Mouse (Mus musculus): ENCODE data around the gene Dnah12. TPM values are rescaled to one million over a fixed set of nuclear protein-coding genes. Genes with fewer than 3 reads are reported as not detected.

The Dnah12 gene
- polyA plus RNA-seq, 1 experiment from 2014 or later: not detected

DNA sequence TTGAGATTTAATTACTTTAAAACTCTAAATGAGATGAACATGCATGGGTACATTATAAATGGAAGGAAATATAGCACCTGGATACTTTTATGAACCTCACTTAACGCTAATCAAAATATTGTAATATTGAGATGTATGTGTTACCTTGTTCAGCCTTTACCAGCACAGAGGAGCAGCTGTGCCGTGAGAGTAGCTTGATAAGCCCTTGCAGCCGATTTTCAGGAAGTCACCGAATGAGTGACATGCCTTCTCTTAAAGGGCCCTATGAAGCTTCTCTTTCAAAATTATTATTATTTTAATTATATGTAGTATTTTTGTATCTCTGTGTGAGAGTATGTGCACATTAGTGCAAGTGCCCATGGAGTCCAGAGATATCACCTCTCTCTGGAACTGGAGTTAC is 75.1 kb downstream of the Dnah12 start:
- H3K36me3 ChIP-seq: no peaks in the 10 kb centered on the region
- H3K9me3 ChIP-seq (replicated peaks): no peaks in the 10 kb centered on the region
- H3K4me1 ChIP-seq: no peaks in the 10 kb centered on the region
- no peaks in the 10 kb centered on the region for H3K27me3 ChIP-seq (ENCODE audit: low read depth, poor library complexity, severe bottlenecking)
- H3K4me3 ChIP-seq: no peak overlapping the region
- no peak for DNase-seq (ENCODE audit: low spot score)
- WGBS: 87% methylated on average over 4 of the region's 4 CpGs
- H3K27ac ChIP-seq: no peak overlapping the region

DNA sequence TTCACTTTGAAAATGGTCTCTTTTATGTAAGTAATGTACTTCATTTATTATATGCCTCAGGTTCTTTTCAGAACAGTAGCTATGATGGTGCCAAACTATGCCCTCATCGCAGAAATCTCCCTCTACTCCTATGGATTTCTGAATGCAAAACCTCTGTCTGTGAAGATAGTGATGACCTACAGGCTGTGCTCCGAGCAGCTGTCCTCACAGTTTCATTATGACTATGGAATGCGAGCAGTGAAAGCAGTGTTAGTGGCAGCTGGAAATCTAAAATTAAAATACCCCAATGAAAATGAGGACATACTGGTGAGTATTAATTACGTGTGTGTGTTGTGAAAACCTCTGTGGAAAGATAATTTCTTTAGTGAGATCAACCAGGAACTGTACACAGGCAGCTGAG is 80.5 kb downstream of the Dnah12 start:
- WGBS: 88% methylated on average over 4 of the region's 4 CpGs
- Histone ChIP-seq H3K27me3 (ENCODE audit: low read depth, poor library complexity, severe bottlenecking) (no peaks in the 10 kb centered on the region), H3K27ac (no peak overlapping the region), H3K4me1 (no peaks in the 10 kb centered on the region), H3K9me3 (replicated peaks) (no peaks in the 10 kb centered on the region), H3K4me3 (no peak overlapping the region), H3K36me3 (no peaks in the 10 kb centered on the region)
- DNase-seq (ENCODE audit: low spot score): no peak

DNA sequence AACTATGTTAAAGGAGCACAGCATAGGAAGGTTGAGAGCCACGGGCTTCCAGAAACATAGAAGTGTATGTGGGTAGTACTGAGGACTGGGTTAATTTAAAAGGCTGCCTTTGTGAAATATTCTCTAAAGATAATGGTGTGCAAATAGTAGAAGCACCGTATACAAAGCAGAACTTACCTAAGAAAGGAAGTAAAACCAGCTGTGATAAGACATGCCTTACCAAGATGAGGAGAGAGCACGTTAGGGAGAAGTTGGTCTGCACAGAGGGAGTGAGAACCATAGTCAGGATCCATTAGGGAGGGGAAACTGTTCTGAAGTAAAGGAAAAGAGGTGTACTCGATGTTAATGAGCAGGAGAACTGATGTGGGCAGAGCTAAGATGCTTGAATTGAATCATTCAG is 90.7 kb downstream of the Dnah12 start:
- Histone ChIP-seq H3K9me3 (replicated peaks) (no peaks in the 10 kb centered on the region), H3K4me3 (no peak overlapping the region), H3K27me3 (ENCODE audit: low read depth, poor library complexity, severe bottlenecking) (no peaks in the 10 kb centered on the region), H3K27ac (no peak overlapping the region), H3K4me1 (no peaks in the 10 kb centered on the region), H3K36me3 (no peaks in the 10 kb centered on the region)
- no peak for DNase-seq (ENCODE audit: low spot score)
- 74% methylated on average over 4 of the region's 4 CpGs for WGBS

DNA sequence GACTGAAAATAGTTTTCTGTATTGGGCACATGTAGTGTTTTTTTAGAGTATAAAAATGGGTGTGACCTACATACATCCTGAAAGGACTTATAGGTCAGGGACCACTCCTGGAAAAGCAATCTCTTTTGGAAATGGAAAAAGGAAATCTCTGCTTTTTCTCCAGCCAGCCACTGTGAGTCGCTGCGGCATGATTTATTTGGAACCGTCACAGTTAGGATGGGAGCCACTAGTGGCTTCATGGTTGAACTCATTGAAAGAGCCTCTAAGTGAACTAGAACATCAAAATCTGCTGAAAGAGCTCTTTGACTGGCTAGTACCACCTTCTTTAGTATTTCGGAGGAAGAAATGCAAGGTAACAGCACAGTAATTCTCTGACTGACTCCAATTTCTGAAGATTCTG is 92.6 kb downstream of the Dnah12 start:
- no peaks in the 10 kb centered on the region for H3K4me1 ChIP-seq
- no peak overlapping the region for H3K4me3 ChIP-seq
- H3K27ac ChIP-seq: no peak overlapping the region
- WGBS: 49% methylated on average over 4 of the region's 4 CpGs
- no peaks in the 10 kb centered on the region for H3K36me3 ChIP-seq
- H3K27me3 ChIP-seq (ENCODE audit: low read depth, poor library complexity, severe bottlenecking): no peaks in the 10 kb centered on the region
- H3K9me3 ChIP-seq (replicated peaks): no peaks in the 10 kb centered on the region
- no peak for DNase-seq (ENCODE audit: low spot score)

DNA sequence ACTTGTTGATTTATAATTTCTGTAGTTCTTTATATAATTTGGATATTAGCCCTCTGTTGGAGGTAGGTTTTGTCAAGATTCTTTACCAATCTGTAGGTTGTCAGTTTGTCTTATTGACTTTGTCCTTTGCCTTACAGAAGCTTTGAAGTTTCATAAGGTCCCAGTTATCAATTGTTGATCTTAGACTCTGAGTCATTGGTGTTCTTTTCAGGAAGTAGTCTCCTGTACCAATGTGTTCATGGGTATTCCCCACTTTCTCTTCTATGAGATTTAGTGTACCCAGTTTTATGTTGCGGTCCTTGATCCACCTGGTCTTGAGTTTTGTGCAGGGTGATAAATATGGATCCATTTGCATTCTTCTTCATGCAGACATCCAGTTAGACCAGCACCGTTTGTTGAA is 101.4 kb downstream of the Dnah12 start:
- Histone ChIP-seq H3K36me3 (no peaks in the 10 kb centered on the region), H3K27ac (no peak overlapping the region), H3K9me3 (replicated peaks) (no peaks in the 10 kb centered on the region), H3K27me3 (ENCODE audit: low read depth, poor library complexity, severe bottlenecking) (no peaks in the 10 kb centered on the region), H3K4me3 (no peak overlapping the region), H3K4me1 (no peaks in the 10 kb centered on the region)
- 89% methylated on average over 2 of the region's 2 CpGs for WGBS
- no peak for DNase-seq (ENCODE audit: low spot score)

DNA sequence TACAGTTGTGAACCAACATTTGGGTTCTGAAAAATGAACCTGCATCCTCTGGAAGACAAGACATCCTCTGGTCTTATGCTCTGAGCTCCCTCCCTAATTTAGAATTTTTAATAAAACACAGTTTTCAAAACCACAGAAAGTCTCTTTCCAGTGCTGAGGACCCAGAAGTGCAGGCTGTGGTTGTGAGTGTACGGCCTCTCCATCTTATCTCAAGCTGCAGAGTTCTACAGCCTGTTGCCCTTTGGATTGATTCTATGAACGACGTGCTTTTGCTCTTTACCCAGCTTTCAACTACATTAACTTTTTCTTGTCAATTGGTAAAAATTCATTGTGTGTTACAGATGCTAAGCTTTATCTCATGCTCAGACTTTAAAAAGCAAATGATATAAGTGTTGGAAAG is 105.3 kb downstream of the Dnah12 start:
- H3K27ac ChIP-seq: no peak overlapping the region
- H3K36me3 ChIP-seq: no peaks in the 10 kb centered on the region
- H3K27me3 ChIP-seq (ENCODE audit: low read depth, poor library complexity, severe bottlenecking): no peaks in the 10 kb centered on the region

DNA sequence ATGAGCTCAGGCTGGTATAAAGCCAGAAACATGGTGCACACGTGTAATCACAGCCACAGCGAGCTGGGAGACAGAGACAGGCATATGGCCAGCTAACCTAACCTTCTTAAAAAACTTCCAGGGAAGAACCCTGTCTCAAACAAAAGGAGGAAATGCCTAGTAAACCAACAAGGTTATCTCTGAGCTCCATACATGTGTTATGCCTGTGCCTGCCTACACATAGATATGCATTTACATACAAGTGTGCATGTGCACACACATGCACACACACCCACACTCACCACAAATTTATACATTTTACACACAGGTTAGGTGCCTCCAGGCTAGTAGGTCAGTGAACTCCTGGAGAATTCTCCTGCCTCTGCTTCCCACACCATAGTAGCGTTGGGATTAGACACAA is 106.2 kb downstream of the Dnah12 start:
- no peaks in the 10 kb centered on the region for H3K36me3 ChIP-seq
- H3K4me3 ChIP-seq: no peak overlapping the region
- H3K4me1 ChIP-seq: no peaks in the 10 kb centered on the region
- no peaks in the 10 kb centered on the region for H3K9me3 ChIP-seq (replicated peaks)
- H3K27me3 ChIP-seq (ENCODE audit: low read depth, poor library complexity, severe bottlenecking): no peaks in the 10 kb centered on the region
- H3K27ac ChIP-seq: no peak overlapping the region
- WGBS: 75% methylated on average over 3 of the region's 3 CpGs
- no peak for DNase-seq (ENCODE audit: low spot score)

More for the DNA sequence above, 105.3 kb downstream of the Dnah12 start:
- H3K4me3 ChIP-seq: no peak overlapping the region
- no peak for DNase-seq (ENCODE audit: low spot score)
- 90% methylated on average over 3 of the region's 3 CpGs for WGBS
- no peaks in the 10 kb centered on the region for H3K4me1 ChIP-seq
- H3K9me3 ChIP-seq (replicated peaks): no peaks in the 10 kb centered on the region

DNA sequence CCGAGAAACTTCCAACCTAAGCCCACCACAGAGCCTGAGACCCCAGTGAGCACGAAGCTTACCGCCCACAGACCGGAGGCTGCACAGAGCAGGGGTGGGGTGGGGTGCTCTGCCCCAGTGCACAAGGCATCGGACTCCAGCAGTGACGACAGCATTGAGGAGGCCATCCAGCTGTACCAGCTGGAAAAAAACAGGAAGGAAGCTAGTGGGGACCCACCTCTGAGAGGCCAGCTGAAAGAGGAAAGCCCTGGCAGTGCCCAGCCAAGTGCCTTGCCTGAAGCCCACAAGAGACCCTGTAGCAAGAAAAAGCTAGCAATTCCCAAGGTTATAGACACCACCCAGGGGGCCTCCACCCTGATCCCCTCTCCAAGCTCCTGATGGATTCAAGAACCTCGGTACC is 112.4 kb downstream of the Dnah12 start:
- H3K4me1 ChIP-seq: no peaks in the 10 kb centered on the region; the same call in 1 of the 2 replicates
- no peaks in the 10 kb centered on the region for H3K36me3 ChIP-seq
- no peak for DNase-seq (ENCODE audit: low spot score)
- no peaks in the 10 kb centered on the region for H3K9me3 ChIP-seq (replicated peaks)
- 78% methylated on average over 7 of the region's 7 CpGs for WGBS
- H3K27ac ChIP-seq: no peak overlapping the region
- no peaks in the 10 kb centered on the region for H3K27me3 ChIP-seq (ENCODE audit: low read depth, poor library complexity, severe bottlenecking)
- no peak overlapping the region for H3K4me3 ChIP-seq

DNA sequence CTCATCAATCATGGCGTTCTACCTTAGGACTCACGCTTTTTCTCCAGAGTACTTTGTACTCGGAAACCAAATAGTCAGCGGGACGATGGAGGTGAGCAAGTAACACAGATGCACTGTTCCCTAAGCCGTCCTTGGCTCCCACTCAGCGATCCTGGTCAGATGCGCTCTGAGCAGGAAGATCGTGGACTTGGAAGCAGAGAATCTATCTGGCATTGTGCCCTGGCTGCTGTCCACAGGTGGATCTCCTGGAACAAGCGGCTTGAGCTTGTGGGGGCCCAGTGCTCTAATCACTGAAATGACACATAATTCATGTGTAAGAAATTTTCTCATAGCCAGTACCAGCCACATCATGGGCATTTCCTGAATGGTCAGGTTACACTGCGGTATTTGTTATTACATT is 119.7 kb downstream of the Dnah12 start:
- no peaks in the 10 kb centered on the region for H3K4me1 ChIP-seq
- H3K36me3 ChIP-seq: no peaks in the 10 kb centered on the region
- WGBS: 90% methylated on average over 11 of the region's 11 CpGs
- no peak overlapping the region for H3K4me3 ChIP-seq
- no peak for DNase-seq (ENCODE audit: low spot score)
- H3K9me3 ChIP-seq (replicated peaks): no peaks in the 10 kb centered on the region
- H3K27me3 ChIP-seq (ENCODE audit: low read depth, poor library complexity, severe bottlenecking): no peaks in the 10 kb centered on the region
- no peak overlapping the region for H3K27ac ChIP-seq

DNA sequence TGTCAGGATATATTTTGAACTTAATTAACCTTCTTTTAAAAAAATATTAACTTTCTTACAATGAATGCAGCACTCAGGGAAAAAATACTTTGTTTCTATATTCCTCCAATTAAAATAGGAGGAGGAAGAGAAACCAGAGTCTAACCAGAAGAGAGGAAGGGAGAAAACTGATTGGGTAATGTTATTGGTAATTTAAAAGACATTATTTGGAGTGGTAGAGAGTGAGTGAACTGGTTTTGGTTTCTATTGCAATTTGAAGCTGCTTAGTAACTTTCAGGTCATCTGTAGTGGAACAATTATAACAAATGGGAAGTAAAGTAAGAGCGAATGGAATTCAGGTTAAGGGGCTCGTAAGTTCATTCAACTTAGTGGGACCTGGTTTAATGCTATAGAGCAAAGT is 120.8 kb downstream of the Dnah12 start:
- Histone ChIP-seq H3K27ac (no peak overlapping the region), H3K4me1 (no peaks in the 10 kb centered on the region), H3K4me3 (no peak overlapping the region), H3K27me3 (ENCODE audit: low read depth, poor library complexity, severe bottlenecking) (no peaks in the 10 kb centered on the region), H3K36me3 (no peaks in the 10 kb centered on the region), H3K9me3 (replicated peaks) (no peaks in the 10 kb centered on the region)
- DNase-seq (ENCODE audit: low spot score): no peak
- WGBS: 94% methylated on average over 2 of the region's 2 CpGs

DNA sequence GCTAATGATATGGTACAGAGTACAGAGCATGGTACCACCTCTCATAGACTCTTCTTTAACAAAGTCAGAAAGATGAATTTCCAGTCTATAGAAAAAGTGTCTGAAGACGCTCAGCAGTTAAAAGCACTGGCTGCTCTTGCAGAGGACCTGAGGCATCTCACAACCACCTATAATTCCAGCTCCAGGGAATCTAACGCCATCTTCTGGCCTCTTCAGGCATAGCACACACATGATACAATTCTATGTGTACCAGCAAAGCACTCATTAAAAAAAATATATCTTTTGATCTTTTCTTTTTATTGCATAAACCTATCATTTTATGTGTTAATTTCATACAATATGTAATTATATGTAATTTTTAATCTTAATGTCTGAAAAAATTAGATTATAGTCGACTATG is 121.8 kb downstream of the Dnah12 start:
- no peak for DNase-seq (ENCODE audit: low spot score)
- no peaks in the 10 kb centered on the region for H3K4me1 ChIP-seq
- H3K27me3 ChIP-seq (ENCODE audit: low read depth, poor library complexity, severe bottlenecking): no peaks in the 10 kb centered on the region
- 46% methylated on average over 3 of the region's 3 CpGs for WGBS
- no peaks in the 10 kb centered on the region for H3K9me3 ChIP-seq (replicated peaks)
- H3K36me3 ChIP-seq: no peaks in the 10 kb centered on the region
- H3K4me3 ChIP-seq: no peak overlapping the region
- no peak overlapping the region for H3K27ac ChIP-seq

DNA sequence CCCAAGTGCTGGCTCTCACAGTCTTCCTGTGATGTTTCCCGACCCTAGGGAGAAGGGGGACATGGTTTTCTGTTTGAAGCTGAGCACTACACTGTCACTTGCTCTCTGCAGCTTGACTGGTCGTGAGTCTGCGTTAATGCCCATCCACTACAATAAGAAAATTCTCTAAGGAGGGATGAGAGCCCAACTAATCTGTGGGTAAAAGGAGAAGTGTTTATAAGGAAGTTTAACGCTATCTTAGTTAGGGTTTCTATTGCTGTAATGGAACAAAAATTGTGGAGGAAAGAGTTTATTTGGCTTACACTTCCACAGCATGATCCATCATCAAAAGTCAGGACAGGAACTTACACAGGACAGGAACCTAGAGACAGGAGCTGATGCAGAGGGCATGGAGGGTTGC is 123.7 kb downstream of the Dnah12 start:
- no peaks in the 10 kb centered on the region for H3K9me3 ChIP-seq (replicated peaks)
- H3K36me3 ChIP-seq: no peaks in the 10 kb centered on the region
- H3K27ac ChIP-seq: no peak overlapping the region
- no peaks in the 10 kb centered on the region for H3K27me3 ChIP-seq (ENCODE audit: low read depth, poor library complexity, severe bottlenecking)
- no peak overlapping the region for H3K4me3 ChIP-seq
- DNase-seq (ENCODE audit: low spot score): no peak
- 82% methylated on average over 4 of the region's 4 CpGs for WGBS
- H3K4me1 ChIP-seq: no peaks in the 10 kb centered on the region

DNA sequence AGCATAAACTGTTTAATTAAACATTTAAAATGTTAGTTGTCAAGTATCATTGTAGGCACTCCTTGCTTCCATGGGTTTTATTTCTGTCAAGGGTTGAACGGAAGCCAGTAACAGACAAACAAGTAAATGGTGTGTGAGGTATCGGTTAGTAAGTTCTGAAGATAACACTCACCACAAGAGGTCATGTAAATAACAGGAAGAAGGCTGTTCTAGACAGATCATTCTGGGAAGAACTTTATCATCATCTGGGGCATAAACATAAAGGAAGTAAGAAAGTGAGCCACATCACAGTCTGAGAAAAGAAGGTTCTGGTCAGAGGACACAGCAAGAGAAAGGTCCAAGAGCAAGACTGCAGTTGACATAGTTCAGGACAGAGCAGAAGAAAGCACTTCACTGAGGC is 132.9 kb downstream of the Dnah12 start:
- no peaks in the 10 kb centered on the region for H3K9me3 ChIP-seq (replicated peaks)
- no peak overlapping the region for H3K27ac ChIP-seq
- WGBS: 92% methylated on average over 2 of the region's 2 CpGs
- H3K36me3 ChIP-seq: no peaks in the 10 kb centered on the region
- H3K4me3 ChIP-seq: no peak overlapping the region
- no peaks in the 10 kb centered on the region for H3K27me3 ChIP-seq (ENCODE audit: low read depth, poor library complexity, severe bottlenecking)
- no peaks in the 10 kb centered on the region for H3K4me1 ChIP-seq
- no peak for DNase-seq (ENCODE audit: low spot score)

DNA sequence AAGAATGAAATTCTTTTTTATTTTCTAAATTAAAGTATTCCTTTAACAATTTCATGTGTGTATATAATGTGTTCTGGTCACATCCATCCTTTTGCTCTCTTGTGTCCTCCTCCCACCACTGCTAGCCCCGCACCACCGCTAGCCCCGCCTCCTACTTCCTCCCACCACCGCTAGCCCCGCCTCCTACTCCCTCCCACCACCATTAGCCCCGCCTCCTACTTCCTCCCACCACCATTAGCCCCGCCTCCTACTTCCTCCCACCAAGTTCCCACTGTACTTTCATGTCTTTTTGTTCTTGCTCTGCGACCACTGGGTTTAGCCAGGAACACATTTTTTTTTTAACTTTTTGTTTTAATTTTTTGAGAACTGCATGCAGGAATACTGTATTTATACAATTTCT is 160.0 kb downstream of the Dnah12 start:
- Histone ChIP-seq H3K4me3 (no peak overlapping the region), H3K27ac (no peak overlapping the region), H3K36me3 (no peaks in the 10 kb centered on the region), H3K9me3 (replicated peaks) (no peaks in the 10 kb centered on the region), H3K27me3 (ENCODE audit: low read depth, poor library complexity, severe bottlenecking) (no peaks in the 10 kb centered on the region), H3K4me1 (no peaks in the 10 kb centered on the region)
- no peak for DNase-seq (ENCODE audit: low spot score)
- WGBS: 77% methylated on average over 8 of the region's 8 CpGs

Data from limb, embryonic 10.5 days (tissue).